Mouse (Mus musculus) gastrocnemius, postnatal 4 days (tissue): Measurements from ENCODE around the gene Gm428. TPM values are rescaled to one million over a fixed set of nuclear protein-coding genes. Genes with fewer than 3 reads are reported as not detected.
"Not testable (repeated sequence)": the region's sequence is repeated elsewhere in the genome, so short reads cannot be mapped to it uniquely, and the experiment has no call there.

Source experiments
- DNase-seq, 2 experiments: peaks; one replicate each; pipeline ENCODE4 v3.0.0; 2021 to 2022; ENCODE audit warnings: low spot score in 2 of 2, mixed read lengths in 2 of 2
- long read RNA-seq, 2 experiments: library from polyadenylated mRNA; stranded (forward); transcript quantifications; one replicate each; pipeline ENCODE4 v2.0.0; 2021
- total RNA-seq, 2 experiments: library from RNA; stranded (reverse); gene quantifications; 2 replicates each; pipeline ENCODE4 v1.2.3; 2021

Gm428 gene
- not detected for total RNA-seq
- long read RNA-seq, experiment 1, result 0 reads
- long read RNA-seq, experiment 2, result 0 reads

- not testable (repeated sequence) for DNase-seq
Observed at GRCm38 (mm10) chr4:73683216-73683615, at the start of gene Gm428. Gene Gm428, plus strand, starts transcription at chr4:73683516.

GRCm38 (mm10) chr4:73637821-73638220, 45.5 kb upstream of the Gm428 start, which contains the start of gene Gm11236:
Gene Gm11236, plus strand, starts transcription at chr4:73638121.
- DNase-seq, result not testable (repeated sequence)

GRCm38 (mm10) chr4:73661864-73662263, 21.5 kb upstream of the Gm428 start:
- peak in 1 of 2 experiments; percentile 5 for DNase-seq

- not testable (repeated sequence) for DNase-seq
Observed at GRCm38 (mm10) chr4:73668054-73668453, 15.3 kb upstream of the Gm428 start, which contains the start of gene Gm11239. Gene Gm11239, plus strand, starts transcription at chr4:73668354.

- no peak for DNase-seq
Observed at GRCm38 (mm10) chr4:73718761-73719160, 35.4 kb downstream of the Gm428 start.

GRCm38 (mm10) chr4:73719819-73720218, 36.5 kb downstream of the Gm428 start:
- no peak for DNase-seq

Other genes starting within 250 kb of the Gm428 start
- gene Gm11238, start 75.6 kb upstream of the Gm428 start, total RNA-seq, result not detected
- gene Gm11237, start 60.5 kb upstream of the Gm428 start, total RNA-seq, result not detected
- gene Gm11236, start 45.4 kb upstream of the Gm428 start, total RNA-seq, result not detected
- gene Gm11239, start 15.2 kb upstream of the Gm428 start, total RNA-seq, result not detected
- gene Rasef, start 107.5 kb downstream of the Gm428 start, total RNA-seq, result under 1 TPM; 0.22 to 0.39 TPM
- not detected for gene Gm11758, start 192.8 kb downstream of the Gm428 start, total RNA-seq
- gene Gm11757, start 207.6 kb downstream of the Gm428 start, total RNA-seq, result not detected
- gene Gm13871, start 222.4 kb downstream of the Gm428 start, total RNA-seq, result not detected
- not detected for gene Gm11756, start 237.2 kb downstream of the Gm428 start, total RNA-seq